Mouse (Mus musculus) thymus, adult 2 months (tissue): Measurements from ENCODE around the gene Gas2. TPM values are rescaled to one million over a fixed set of nuclear protein-coding genes. Genes with fewer than 3 reads are reported as not detected.

ENCODE experiments used
- DNase-seq: peaks from one replicate; pipeline ENCODE4 v3.0.0; 2021
- H3K27ac ChIP-seq: fragments of 200-500 bp; 2 replicates; pipeline ENCODE4 v1.5.1; 2012; ENCODE audit warnings: low read length, control low read depth; ENCODE audit not compliant: control insufficient read depth, insufficient read depth
- H3K27me3 ChIP-seq: fragments of 200-500 bp; 2 replicates; pipeline ENCODE4 v1.6.1; 2012; ENCODE audit warnings: mild to moderate bottlenecking, low read length, moderate library complexity, mixed read lengths; ENCODE audit not compliant: control insufficient read depth, insufficient read depth
- H3K36me3 ChIP-seq: fragments of 200-500 bp; 2 replicates; pipeline ENCODE4 v1.6.1; 2012; ENCODE audit warnings: mild to moderate bottlenecking, low read length, moderate library complexity; ENCODE audit not compliant: control insufficient read depth, insufficient read depth
- H3K4me1 ChIP-seq: fragments of 200-500 bp; replicated peaks from 2 replicates; pipeline ENCODE4 v1.6.1; 2012; ENCODE audit warnings: low read length; ENCODE audit not compliant: control insufficient read depth, insufficient read depth
- H3K4me3 ChIP-seq: fragments of 200-500 bp; 2 replicates; pipeline ENCODE4 v1.5.1; 2012; ENCODE audit warnings: mild to moderate bottlenecking, low read length, control low read depth, moderate library complexity; ENCODE audit not compliant: control insufficient read depth, insufficient read depth
- CTCF ChIP-seq: fragments of 200-500 bp; IDR thresholded peaks from 2 replicates; pipeline ENCODE4 v1.5.1; 2012; ENCODE audit warnings: mild to moderate bottlenecking, control low read depth, low read length, moderate library complexity, borderline replicate concordance; ENCODE audit not compliant: control insufficient read depth, poor library complexity, insufficient read depth; ENCODE audit errors: extremely low read depth
- POLR2A ChIP-seq: fragments of 200-500 bp; IDR thresholded peaks from 2 replicates; pipeline ENCODE4 v1.6.1; 2012; ENCODE audit warnings: mild to moderate bottlenecking, low read length, control low read depth, moderate library complexity; ENCODE audit not compliant: control insufficient read depth, poor library complexity, insufficient read depth; ENCODE audit errors: extremely low read depth
- WGBS: fragments of 180-500 bp; shearing (Covaris S2); methylation state at CpG from one replicate; pipeline ENCODE4 v1.1.7; 2018; 5-methylcytosine and 5-hydroxymethylcytosine counted together
- polyA plus RNA-seq: library from polyadenylated mRNA; depleted of rRNA; stranded (reverse); fragments of >200 nt; gene quantifications from 2 replicates; pipeline ENCODE4 v1.2.3, GENCODE M21; 2012

Gene Gas2
- polyA plus RNA-seq, 1 experiment, result 2.4 TPM

GRCm38 (mm10) chr7:51962219-51962952, 100.6 kb downstream of the Gas2 start:
- Histone ChIP-seq H3K27me3 (no peaks in the 10 kb centered on the region), H3K27ac (no peak overlapping the region), H3K4me1 (no peaks in the 10 kb centered on the region), H3K36me3 (no peaks in the 10 kb centered on the region), H3K4me3 (no peak overlapping the region)
- TF ChIP-seq CTCF (no peak), POLR2A (no peak)
- 87% methylated on average over 10 of the region's 10 CpGs for WGBS
- no peak for DNase-seq

GRCm38 (mm10) chr7:51964681-51965080, 102.9 kb downstream of the Gas2 start:
- Histone ChIP-seq H3K4me1 (no peaks in the 10 kb centered on the region), H3K27ac (no peak overlapping the region), H3K27me3 (no peaks in the 10 kb centered on the region), H3K4me3 (no peak overlapping the region), H3K36me3 (no peaks in the 10 kb centered on the region)
- TF ChIP-seq POLR2A (no peak), CTCF (no peak)
- WGBS, result 93% methylated on average over 7 of the region's 7 CpGs
- DNase-seq, result no peak

GRCm38 (mm10) chr7:51967581-51967980, 105.8 kb downstream of the Gas2 start:
- TF ChIP-seq CTCF, result no peak
- TF ChIP-seq POLR2A, result no peak
- DNase-seq, result no peak
- Histone ChIP-seq H3K4me1 (no peaks in the 10 kb centered on the region), H3K27me3 (no peaks in the 10 kb centered on the region), H3K4me3 (no peak overlapping the region), H3K27ac (no peak overlapping the region), H3K36me3 (no peaks in the 10 kb centered on the region)
- WGBS, result 85% methylated on average over 4 of the region's 4 CpGs

GRCm38 (mm10) chr7:51969379-51969778, 107.6 kb downstream of the Gas2 start:
- Histone ChIP-seq H3K36me3 (no peaks in the 10 kb centered on the region), H3K27ac (no peak overlapping the region), H3K27me3 (no peaks in the 10 kb centered on the region), H3K4me3 (no peak overlapping the region), H3K4me1 (no peaks in the 10 kb centered on the region)
- no peak for DNase-seq
- no peak for TF ChIP-seq CTCF
- no peak for TF ChIP-seq POLR2A

- TF ChIP-seq POLR2A (no peak), CTCF (no peak)
- peak; percentile 13 for DNase-seq
- H3K4me1 ChIP-seq, result no peaks in the 10 kb centered on the region
- no peak overlapping the region for H3K27ac ChIP-seq
- WGBS, result 43% methylated on average over 6 of the region's 6 CpGs
- H3K4me3 ChIP-seq, result no peak overlapping the region
- H3K36me3 ChIP-seq, result no peaks in the 10 kb centered on the region
- H3K27me3 ChIP-seq, result no peaks in the 10 kb centered on the region
These were observed 110.5 kb downstream of the Gas2 start for GRCm38 (mm10) chr7:51972252-51972855.

- Histone ChIP-seq H3K27ac (no peak overlapping the region), H3K36me3 (no peaks in the 10 kb centered on the region), H3K27me3 (no peaks in the 10 kb centered on the region), H3K4me3 (no peak overlapping the region), H3K4me1 (no peaks in the 10 kb centered on the region)
- no peak for DNase-seq
- WGBS, result 80% methylated on average over 5 of the region's 5 CpGs
- no peak for TF ChIP-seq POLR2A
- TF ChIP-seq CTCF, result no peak
These were observed 111.3 kb downstream of the Gas2 start for GRCm38 (mm10) chr7:51973091-51973490.
